Mouse (Mus musculus) heart, embryonic 13.5 days (tissue): ENCODE measurements around the gene Khdc1a. TPM values are rescaled to one million over a fixed set of nuclear protein-coding genes. Genes with fewer than 3 reads are reported as not detected.

Source experiments
- ATAC-seq: fragments of 200-750 bp; cut with Nextera tagmentation; 2 replicates; pipeline ENCODE4 v1.8.0; 2017; ENCODE audit warnings: moderate TSS enrichment; ENCODE audit not compliant: insufficient number of reproducible peaks, low FRiP score, low TSS enrichment; ENCODE audit errors: extremely low read depth
- H3K27ac ChIP-seq: fragments of 300-500 bp; sonication (generic); replicated peaks from 2 replicates; pipeline ENCODE4 v1.5.1; 2015; ENCODE audit warnings: moderate library complexity, mild to moderate bottlenecking, inconsistent platforms
- H3K27me3 ChIP-seq: fragments of 300-500 bp; sonication (generic); replicated peaks from 2 replicates; pipeline ENCODE4 v1.6.1; 2015; ENCODE audit warnings: mild to moderate bottlenecking, inconsistent platforms
- H3K36me3 ChIP-seq: fragments of 300-500 bp; sonication (generic); 2 replicates; pipeline ENCODE4 v1.6.1; 2015; ENCODE audit warnings: mild to moderate bottlenecking, inconsistent platforms
- H3K4me1 ChIP-seq: fragments of 300-500 bp; sonication (generic); 2 replicates; pipeline ENCODE4 v1.6.1; 2015; ENCODE audit warnings: inconsistent platforms
- H3K4me2 ChIP-seq: fragments of 300-500 bp; sonication (generic); 2 replicates; pipeline ENCODE4 v1.6.1; 2015; ENCODE audit warnings: inconsistent platforms, mild to moderate bottlenecking, moderate library complexity
- H3K4me3 ChIP-seq: fragments of 300-500 bp; sonication (generic); 2 replicates; pipeline ENCODE4 v1.5.1; 2015; ENCODE audit warnings: moderate library complexity, mild to moderate bottlenecking, inconsistent platforms
- H3K9ac ChIP-seq: fragments of 300-500 bp; sonication (generic); 2 replicates; pipeline ENCODE4 v1.6.1; 2015; ENCODE audit warnings: inconsistent platforms, mild to moderate bottlenecking, moderate library complexity
- H3K9me3 ChIP-seq: fragments of 300-500 bp; sonication (generic); 2 replicates; pipeline ENCODE4 v1.6.1; 2016; ENCODE audit warnings: inconsistent platforms
- WGBS: fragments of 180-500 bp; shearing (Covaris S2); methylation state at CpG from one replicate; pipeline ENCODE4 v1.1.7; 2015; ENCODE audit warnings: mixed read lengths; 5-methylcytosine and 5-hydroxymethylcytosine counted together
- polyA plus RNA-seq: library from polyadenylated mRNA; unstranded; fragments of >200 nt; fragmentation: Nextera tagmentation; extraction: Ambion mirVana; gene quantifications from 2 replicates; pipeline ENCODE4 v1.2.1, GENCODE M21; 2015

Gene Khdc1a
- polyA plus RNA-seq, 1 experiment from 2014 or later = 0.07 TPM

DNA sequence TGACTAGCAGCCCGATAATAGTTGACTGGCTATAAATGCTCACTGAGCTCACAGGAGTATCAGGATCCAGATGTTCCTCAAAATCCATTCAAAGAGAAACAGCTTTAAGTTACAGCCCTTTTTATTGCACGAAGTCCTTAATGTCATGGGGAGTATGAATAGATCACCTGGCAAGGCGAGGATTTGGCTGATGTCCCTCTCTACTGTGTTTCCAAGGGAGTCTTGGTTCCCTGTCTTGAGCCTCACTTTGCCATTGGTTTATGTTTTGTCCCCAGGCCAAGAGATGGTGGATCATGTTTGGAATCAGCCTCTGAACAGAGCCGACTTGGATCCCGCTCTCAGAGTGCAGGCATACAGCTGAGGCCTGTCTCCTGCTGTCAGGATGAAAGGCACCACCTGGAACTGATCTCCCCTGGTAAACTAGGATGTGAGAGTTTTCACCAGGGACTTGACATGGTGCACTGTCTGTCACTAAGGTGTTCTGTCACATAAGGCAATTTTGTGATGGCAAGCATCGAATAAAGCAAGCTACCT, 41.8 kb downstream of the Khdc1a start:
- no peaks in the 10 kb centered on the region for H3K36me3 ChIP-seq
- H3K9me3 ChIP-seq = no peaks in the 10 kb centered on the region
- H3K9ac ChIP-seq = no peak overlapping the region
- WGBS = 69% methylated on average over 6 of the region's 6 CpGs
- no peak for ATAC-seq
- no peak overlapping the region for H3K4me3 ChIP-seq
- H3K27ac ChIP-seq = no peak overlapping the region
- no peak overlapping the region for H3K4me2 ChIP-seq
- H3K4me1 ChIP-seq = no peaks in the 10 kb centered on the region
- H3K27me3 ChIP-seq = no peaks in the 10 kb centered on the region

Other genes starting within 250 kb of the Khdc1a start
- 11.8 and 12.3 TPM in 2 replicates for gene Tmem14a, start 131.1 kb upstream of the Khdc1a start, polyA plus RNA-seq
- gene Gsta3, start 109.1 kb upstream of the Khdc1a start, polyA plus RNA-seq = 0.56 and 0.76 TPM in 2 replicates
- not detected in 2 replicates for gene Khdc1c, start 18.7 kb downstream of the Khdc1a start, polyA plus RNA-seq
- gene Khdc1b, start 33.9 kb downstream of the Khdc1a start, polyA plus RNA-seq = 0.09 TPM in 1 of 2 replicates, not detected in the other